Mouse (Mus musculus) small intestine, adult 2 months (tissue): Measurements from ENCODE around the gene Otulin. TPM values are rescaled to one million over a fixed set of nuclear protein-coding genes. Genes with fewer than 3 reads are reported as not detected.

Source experiments
- H3K27ac ChIP-seq: fragments of 200-500 bp; 2 replicates; pipeline ENCODE4 v1.5.1; 2012; ENCODE audit warnings: low read depth, low read length, control low read depth, inconsistent platforms; ENCODE audit not compliant: insufficient read depth
- H3K27me3 ChIP-seq: fragments of 200-500 bp; 2 replicates; pipeline ENCODE4 v1.6.1; 2012; ENCODE audit warnings: mild to moderate bottlenecking, moderate library complexity, low read length, inconsistent platforms; ENCODE audit not compliant: control insufficient read depth, insufficient read depth
- H3K36me3 ChIP-seq: fragments of 200-500 bp; 2 replicates; pipeline ENCODE4 v1.6.1; 2012; ENCODE audit warnings: mild to moderate bottlenecking, low read length, control low read depth, inconsistent platforms; ENCODE audit not compliant: control insufficient read depth, insufficient read depth
- H3K4me1 ChIP-seq: fragments of 200-500 bp; 2 replicates; pipeline ENCODE4 v1.6.1; 2012; ENCODE audit warnings: low read length, inconsistent platforms, mixed read lengths; ENCODE audit not compliant: control insufficient read depth, insufficient read depth, insufficient read length
- H3K4me3 ChIP-seq: fragments of 200-500 bp; 2 replicates; pipeline ENCODE4 v1.5.1; 2012; ENCODE audit warnings: low read depth, mild to moderate bottlenecking, control low read depth, inconsistent platforms, low read length, moderate library complexity
- CTCF ChIP-seq: fragments of 200-500 bp; IDR thresholded peaks from 2 replicates; pipeline ENCODE4 v1.5.1; 2012; ENCODE audit warnings: low read depth, mild to moderate bottlenecking, control low read depth, inconsistent platforms, low read length, moderate library complexity, mixed read lengths; ENCODE audit not compliant: insufficient replicate concordance, insufficient read length; ENCODE audit errors: extremely low read depth
- POLR2A ChIP-seq: fragments of 200-500 bp; IDR thresholded peaks from 2 replicates; pipeline ENCODE4 v1.6.1; 2012; ENCODE audit warnings: low read depth, mild to moderate bottlenecking, control low read depth, inconsistent platforms, low read length, moderate library complexity
- WGBS: fragments of 180-500 bp; shearing (Covaris S2); methylation state at CpG from one replicate; pipeline ENCODE4 v1.1.7; 2018; 5-methylcytosine and 5-hydroxymethylcytosine counted together
- polyA plus RNA-seq: library from polyadenylated mRNA; depleted of rRNA; stranded (reverse); fragments of >200 nt; gene quantifications from 2 replicates; pipeline ENCODE4 v1.2.3, GENCODE M21; 2012

Gene Otulin
- polyA plus RNA-seq, 1 experiment = 31.8 TPM

GRCm38 (mm10) chr15:27625890-27626255, 4.6 kb downstream of the Otulin start:
- TF ChIP-seq POLR2A = no peak
- no peak for TF ChIP-seq CTCF
- Histone ChIP-seq H3K27me3 (no peaks in the 10 kb centered on the region), H3K27ac (0 out of 2 replicates have a peak overlapping the region, but pooled peaks have one; percentile 21), H3K36me3 (peaks cover 13% of the 10 kb centered on the region), H3K4me1 (peaks cover 15% of the 10 kb centered on the region; the same call in 1 of the 2 replicates), H3K4me3 (peak overlapping the region; percentile 12; the same call in 1 of the 2 replicates)
- 74% methylated on average over 10 of the region's 10 CpGs for WGBS

DNA sequence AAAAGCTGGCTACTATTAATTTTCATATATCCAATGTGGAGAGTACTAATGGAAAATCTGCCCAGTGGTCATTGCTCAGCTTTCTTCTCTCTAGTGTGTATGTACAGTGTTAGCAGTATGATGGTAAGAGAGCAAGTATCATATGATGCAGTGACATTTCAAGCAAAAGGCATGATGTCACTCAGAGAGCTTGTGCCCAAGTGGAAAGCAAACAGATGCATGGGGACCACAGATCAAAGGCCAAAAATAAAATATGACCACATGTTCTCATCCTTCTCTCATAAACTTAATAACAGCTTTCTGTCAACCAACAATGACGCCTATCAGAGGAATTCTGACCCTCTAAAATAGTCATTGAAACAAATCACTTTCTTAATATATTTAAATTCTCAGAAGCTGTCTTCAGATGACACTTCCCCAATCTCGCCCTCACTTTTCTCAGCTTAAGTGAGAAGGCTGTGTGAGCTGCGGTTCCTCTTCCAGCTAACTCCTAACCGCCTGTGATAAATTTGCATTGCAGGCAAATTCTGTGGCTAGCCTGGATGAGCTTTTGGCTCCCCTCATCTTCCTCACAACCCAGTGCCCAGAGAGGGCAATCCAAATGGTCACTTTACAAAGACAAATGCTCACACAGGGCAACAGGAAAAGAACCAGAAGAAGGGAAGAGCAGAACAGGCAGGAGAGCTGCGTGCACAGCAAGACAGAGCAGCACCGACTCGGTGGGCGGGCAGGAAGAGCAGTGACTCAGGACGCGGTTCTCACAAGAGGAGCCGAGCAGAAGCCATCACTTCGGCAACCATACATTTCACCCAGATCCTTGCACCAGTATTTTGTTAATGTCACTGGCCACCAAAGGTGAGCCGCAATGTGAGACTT, 5.2 kb downstream of the Otulin start:
- 78% methylated on average over 13 of the region's 13 CpGs for WGBS
- H3K4me3 ChIP-seq = peak overlapping the region; percentile 12; the same call in 1 of the 2 replicates
- H3K27me3 ChIP-seq = no peaks in the 10 kb centered on the region
- TF ChIP-seq POLR2A (no peak), CTCF (no peak)
- peaks cover 14% of the 10 kb centered on the region; the same call in 1 of the 2 replicates for H3K4me1 ChIP-seq
- peak overlapping the region; percentile 21; the same call in 1 of the 2 replicates for H3K27ac ChIP-seq
- H3K36me3 ChIP-seq = peaks cover 15% of the 10 kb centered on the region

- Histone ChIP-seq H3K4me3 (no peak overlapping the region), H3K4me1 (peaks cover 11% of the 10 kb centered on the region; the same call in 1 of the 2 replicates), H3K27ac (no peak overlapping the region), H3K27me3 (no peaks in the 10 kb centered on the region), H3K36me3 (peaks cover 26% of the 10 kb centered on the region)
- TF ChIP-seq CTCF = no peak
- TF ChIP-seq POLR2A = no peak
- WGBS = 85% methylated on average over 6 of the region's 6 CpGs
Measured at GRCm38 (mm10) chr15:27623286-27623685, 7.2 kb downstream of the Otulin start.

DNA sequence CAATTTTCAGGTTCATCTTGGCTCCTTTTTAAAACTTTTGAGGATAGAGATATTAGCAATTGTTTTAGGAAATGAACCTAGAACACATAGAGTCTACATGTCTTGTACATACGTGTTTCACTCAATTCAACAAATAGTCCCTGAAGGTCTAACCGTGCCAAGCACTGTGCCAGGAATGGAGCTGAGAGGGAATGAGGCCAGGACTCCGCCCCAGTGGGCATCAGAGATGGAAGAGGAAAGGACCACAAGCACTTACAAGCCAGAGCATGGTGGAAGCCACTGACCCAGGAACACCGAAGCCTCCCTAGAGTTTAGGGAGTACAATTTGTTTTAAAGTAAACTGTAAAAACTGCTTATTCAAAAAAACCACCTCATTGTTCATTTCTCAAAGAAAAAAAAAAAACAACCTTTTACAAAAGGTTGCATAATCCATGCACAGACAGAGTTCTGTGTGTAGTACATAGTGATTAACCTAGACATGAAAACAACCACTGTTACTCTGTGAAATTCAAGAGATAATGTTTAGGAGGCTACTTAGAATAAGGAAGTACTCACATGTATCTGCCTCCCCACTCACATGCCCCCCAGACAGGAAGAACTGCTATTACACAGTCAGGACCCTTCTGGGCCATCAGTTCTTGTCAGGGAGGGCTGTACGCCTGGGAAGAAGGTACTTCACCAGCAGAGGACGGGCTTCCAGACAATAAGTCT, 9.9 kb downstream of the Otulin start:
- peaks cover 35% of the 10 kb centered on the region for H3K36me3 ChIP-seq
- no peaks in the 10 kb centered on the region for H3K27me3 ChIP-seq
- WGBS = 79% methylated on average over 6 of the region's 6 CpGs

DNA sequence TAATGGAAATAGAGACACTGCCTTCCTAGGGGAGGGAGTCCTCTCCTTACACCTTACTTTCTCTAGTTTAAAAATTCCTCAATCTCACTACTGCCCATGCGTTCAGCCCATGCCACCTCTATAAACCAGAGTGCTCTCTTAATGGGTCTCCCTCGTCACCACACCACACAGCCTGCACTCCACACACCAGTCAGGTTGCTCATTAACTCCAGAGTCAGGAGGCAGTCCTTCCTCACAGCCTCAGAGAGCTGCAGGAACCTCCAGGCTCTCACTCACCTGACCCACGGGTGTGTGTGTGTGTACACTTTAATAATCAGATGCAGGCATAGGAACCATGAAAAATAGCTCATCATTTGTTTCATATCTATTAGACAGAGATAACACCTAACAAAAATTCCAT, 10.8 kb downstream of the Otulin start:
- Histone ChIP-seq H3K36me3 (peaks cover 40% of the 10 kb centered on the region), H3K4me1 (no peaks in the 10 kb centered on the region), H3K27me3 (no peaks in the 10 kb centered on the region), H3K27ac (no peak overlapping the region), H3K4me3 (no peak overlapping the region)
- 46% methylated on average over 3 of the region's 3 CpGs for WGBS
- TF ChIP-seq POLR2A (no peak), CTCF (no peak)

More for the DNA sequence above, 9.9 kb downstream of the Otulin start:
- peaks cover under 1% of the 10 kb centered on the region; the same call in 1 of the 2 replicates for H3K4me1 ChIP-seq
- no peak overlapping the region for H3K27ac ChIP-seq
- no peak overlapping the region for H3K4me3 ChIP-seq
- TF ChIP-seq CTCF (no peak), POLR2A (no peak)

- Histone ChIP-seq H3K4me1 (no peaks in the 10 kb centered on the region), H3K27me3 (no peaks in the 10 kb centered on the region), H3K27ac (peak overlapping the region; percentile 63; the same call in 1 of the 2 replicates), H3K4me3 (no peak overlapping the region), H3K36me3 (peaks cover 46% of the 10 kb centered on the region)
- 65% methylated on average over 6 of the region's 6 CpGs for WGBS
- no peak for TF ChIP-seq CTCF
- no peak for TF ChIP-seq POLR2A
Measured at GRCm38 (mm10) chr15:27618778-27619533, 11.5 kb downstream of the Otulin start.

DNA sequence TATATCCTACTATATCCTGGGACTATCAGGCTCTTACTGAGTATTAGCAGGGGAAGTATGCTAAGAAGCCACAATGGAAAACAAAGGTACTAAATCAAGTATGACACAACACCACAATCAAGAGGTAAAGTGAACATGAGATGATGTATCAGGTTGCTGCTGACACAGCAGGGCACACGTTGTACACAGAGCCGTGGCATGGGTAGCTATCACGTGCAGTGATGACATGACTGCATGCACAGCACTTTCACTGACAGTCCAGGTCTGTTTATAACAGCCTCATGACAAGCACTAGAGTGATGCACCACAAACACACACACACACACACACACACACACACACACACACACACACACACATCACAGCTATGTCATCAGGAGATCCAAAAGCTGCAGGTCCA, 13.3 kb downstream of the Otulin start:
- TF ChIP-seq CTCF = no peak
- no peak for TF ChIP-seq POLR2A
- Histone ChIP-seq H3K4me3 (no peak overlapping the region), H3K4me1 (no peaks in the 10 kb centered on the region), H3K27me3 (no peaks in the 10 kb centered on the region), H3K36me3 (peaks cover 42% of the 10 kb centered on the region), H3K27ac (no peak overlapping the region)
- 82% methylated on average over 3 of the region's 3 CpGs for WGBS
